9 mouse cellular contexts compared by ENCODE assay signal in genomic region chr11:70595638-70596037, GRCm38 (mm10). TPM values are rescaled to one million over a fixed set of nuclear protein-coding genes. Genes with fewer than 3 reads are reported as not detected.
DNase-seq lines count a peak whose midpoint lies in the region; ATAC-seq and TF ChIP-seq lines count a peak whose summit lies in the region.
"Had no signal": no experiment of that assay in that cellular context is flagged by ENCODE, and none has a peak within 500 bp of the region (broad histone marks: within the 10 kb centered on the region; RNA-seq: fewer than 3 reads in every experiment).

No protein-coding gene starts in this region.

- H3K9ac ChIP-seq in heart, adult 2 months (ENCODE audit: low read depth, low read length) = no peak overlapping the region
- H3K9ac ChIP-seq in midbrain, embryonic 12.5 days (replicated peaks) = no peak overlapping the region
- no peak overlapping the region for H3K9ac ChIP-seq in midbrain, embryonic 11.5 days (ENCODE audit: low read length)
- H3K9ac ChIP-seq: liver, embryonic 15.5 days had no signal

- no peaks in the 10 kb centered on the region for H3K9me3 ChIP-seq in heart, embryonic 10.5 days
- H3K9me3 ChIP-seq in midbrain, embryonic 12.5 days = no peaks in the 10 kb centered on the region
- H3K9me3 ChIP-seq in midbrain, embryonic 11.5 days (ENCODE audit: control insufficient read depth, low read length) = no peaks in the 10 kb centered on the region
- H3K9me3 ChIP-seq: liver, embryonic 15.5 days had no signal

- no peak for TF ChIP-seq POLR2A in heart, adult 2 months (IDR thresholded peaks at IDR 0.05; ENCODE audit: insufficient read depth, low read depth, low read length)

- H3K4me2 ChIP-seq in midbrain, embryonic 12.5 days (replicated peaks) = no peak overlapping the region
- H3K4me2 ChIP-seq in midbrain, embryonic 11.5 days = no peak overlapping the region
- H3K4me2 ChIP-seq: liver, embryonic 15.5 days had no signal

- DNase-seq in heart, adult 2 months = no peak
- no peak for DNase-seq in heart, embryonic 10.5 days (ENCODE audit: low spot score)
- no peak for DNase-seq in midbrain, embryonic 11.5 days (ENCODE audit: low spot score, missing footprints)
- peak; percentile 62 for DNase-seq in induced T-regulatory cell, adult 2 months (ENCODE audit: low read depth)
- peak; percentile 31 for DNase-seq in splenic B cell, adult 2 months (ENCODE audit: low read depth, low spot score)
- no peak for DNase-seq in spleen, postnatal 36 days (ENCODE audit: low spot score in 2 of 2)
- DNase-seq in gastrocnemius, adult 18-20 months (ENCODE audit: low spot score) = no peak

- ATAC-seq in midbrain, embryonic 12.5 days (ENCODE audit: low FRiP score, low read depth) = no peak
- ATAC-seq in midbrain, embryonic 11.5 days (ENCODE audit: low FRiP score) = no peak

- H3K27ac ChIP-seq in heart, adult 2 months = peak overlapping the region; percentile 78
- no peak overlapping the region for H3K27ac ChIP-seq in heart, embryonic 10.5 days
- peak overlapping the region; percentile 58 for H3K27ac ChIP-seq in midbrain, embryonic 12.5 days (replicated peaks)
- no peak overlapping the region for H3K27ac ChIP-seq in midbrain, embryonic 11.5 days (ENCODE audit: low read depth, low read length)
- H3K27ac ChIP-seq: liver, embryonic 15.5 days had no signal

- no peak for TF ChIP-seq EP300 in heart, adult 2 months (IDR thresholded peaks at IDR 0.05; ENCODE audit: insufficient read depth, low read depth, low read length)

- 11% methylated on average over 2 of the region's 2 CpGs for WGBS in heart, adult 2 months
- 66% methylated on average over 2 of the region's 2 CpGs for WGBS in heart, embryonic 10.5 days
- WGBS in midbrain, embryonic 12.5 days = 67% methylated on average over 2 of the region's 2 CpGs
- 79% methylated on average over 2 of the region's 2 CpGs for WGBS in midbrain, embryonic 11.5 days

- no peak for TF ChIP-seq CTCF in heart, adult 2 months (IDR thresholded peaks at IDR 0.05)

- H3K79me2 ChIP-seq in heart, adult 2 months (replicated peaks; ENCODE audit: control insufficient read depth, insufficient read depth, low read length) = no peaks in the 10 kb centered on the region

- no peaks in the 10 kb centered on the region for H3K27me3 ChIP-seq in heart, adult 2 months (ENCODE audit: control insufficient read depth, insufficient read depth, low read length)
- no peaks in the 10 kb centered on the region for H3K27me3 ChIP-seq in heart, embryonic 10.5 days (ENCODE audit: insufficient read depth, poor library complexity, severe bottlenecking)
- H3K27me3 ChIP-seq in midbrain, embryonic 12.5 days = no peaks in the 10 kb centered on the region
- no peaks in the 10 kb centered on the region for H3K27me3 ChIP-seq in midbrain, embryonic 11.5 days (ENCODE audit: control insufficient read depth, insufficient read depth, low read length)
- no peaks in the 10 kb centered on the region for H3K27me3 ChIP-seq in splenic B cell, adult 2 months (ENCODE audit: control insufficient read depth, insufficient read depth, low read length, poor library complexity, severe bottlenecking)
- H3K27me3 ChIP-seq: liver, embryonic 15.5 days had no signal

- no peak overlapping the region for H3K4me3 ChIP-seq in heart, adult 2 months
- H3K4me3 ChIP-seq in heart, embryonic 10.5 days = no peak overlapping the region
- H3K4me3 ChIP-seq in midbrain, embryonic 12.5 days = no peak overlapping the region
- H3K4me3 ChIP-seq in midbrain, embryonic 11.5 days (ENCODE audit: low read depth, low read length) = no peak overlapping the region
- H3K4me3 ChIP-seq: liver, embryonic 15.5 days had no signal

- H3K36me3 ChIP-seq in heart, adult 2 months (ENCODE audit: control insufficient read depth, insufficient read depth, low read length) = no peaks in the 10 kb centered on the region; the same call in 1 of the 2 replicates
- H3K36me3 ChIP-seq in heart, embryonic 10.5 days = peaks cover 35% of the 10 kb centered on the region
- H3K36me3 ChIP-seq in midbrain, embryonic 12.5 days = peaks cover 26% of the 10 kb centered on the region
- H3K36me3 ChIP-seq in midbrain, embryonic 11.5 days (ENCODE audit: control insufficient read depth, insufficient read depth, low read length) = no peaks in the 10 kb centered on the region; the same call in 1 of the 2 replicates
- no peaks in the 10 kb centered on the region for H3K36me3 ChIP-seq in splenic B cell, adult 2 months (ENCODE audit: control insufficient read depth, insufficient read depth, low read length, poor library complexity, severe bottlenecking)

- intact Hi-C loops in heart, adult 2 months (cut with DNase I) = loop anchor here (2.0 kb wide), 1 partner anchor 31 kb away; no protein-coding TSS in a partner anchor

- H3K4me1 ChIP-seq in heart, adult 2 months (ENCODE audit: control insufficient read depth, insufficient read depth, low read length) = peaks cover 14% of the 10 kb centered on the region
- H3K4me1 ChIP-seq in heart, embryonic 10.5 days = peaks cover 25% of the 10 kb centered on the region; the same call in 1 of the 2 replicates
- H3K4me1 ChIP-seq in midbrain, embryonic 12.5 days = peaks cover 11% of the 10 kb centered on the region
- peaks cover 4% of the 10 kb centered on the region; the same call in 1 of the 2 replicates for H3K4me1 ChIP-seq in midbrain, embryonic 11.5 days (ENCODE audit: control insufficient read depth, insufficient read depth, low read length)

RNA-seq across cellular contexts. Expression of gene 4930544D05Rik, which starts 20.0 kb away (rescaled TPM):
- not detected for total RNA-seq in heart, adult 2 months (2021)
- polyA plus RNA-seq in heart, adult 2 months (2012; rRNA removed) = 0.31 TPM in 1 of 2 replicates, not detected in the other
- polyA plus RNA-seq in heart, embryonic 10.5 days (2016; fragmentation: Nextera tagmentation; extraction: Ambion mirVana) = not detected in 2 replicates
- polyA plus RNA-seq in midbrain, embryonic 12.5 days (2016; fragmentation: Nextera tagmentation; extraction: Ambion mirVana) = not detected in 2 replicates
- polyA plus RNA-seq in midbrain, embryonic 11.5 days (2014; fragmentation: Nextera tagmentation; extraction: Ambion mirVana) = not detected in 2 replicates
- total RNA-seq in gastrocnemius, adult 18-20 months (2021) = not detected
- polyA plus RNA-seq: liver, embryonic 15.5 days had no signal

RNA-seq across cellular contexts. Expression of gene Chrne, which starts 23.4 kb away (rescaled TPM):
- not detected for total RNA-seq in heart, adult 2 months (2021)
- not detected in 2 replicates for polyA plus RNA-seq in heart, adult 2 months (2012; rRNA removed)
- polyA plus RNA-seq in heart, embryonic 10.5 days (2016; fragmentation: Nextera tagmentation; extraction: Ambion mirVana) = not detected in 2 replicates
- 0.32 TPM in 1 of 2 replicates, not detected in the other for polyA plus RNA-seq in midbrain, embryonic 12.5 days (2016; fragmentation: Nextera tagmentation; extraction: Ambion mirVana)
- not detected in 2 replicates for polyA plus RNA-seq in midbrain, embryonic 11.5 days (2014; fragmentation: Nextera tagmentation; extraction: Ambion mirVana)
- 10 to 100 TPM; 14.7 to 20.6 TPM for total RNA-seq in gastrocnemius, adult 18-20 months (2021)
- polyA plus RNA-seq: liver, embryonic 15.5 days had no signal

RNA-seq across cellular contexts. Expression of gene Mink1, which starts 33.0 kb away (rescaled TPM):
- total RNA-seq in heart, adult 2 months (2021) = 10 to 100 TPM; 41.3 to 46.8 TPM
- 40.8 and 49.6 TPM in 2 replicates for polyA plus RNA-seq in heart, adult 2 months (2012; rRNA removed)
- 12.6 and 14.9 TPM in 2 replicates for polyA plus RNA-seq in heart, embryonic 10.5 days (2016; fragmentation: Nextera tagmentation; extraction: Ambion mirVana)
- polyA plus RNA-seq in midbrain, embryonic 12.5 days (2016; fragmentation: Nextera tagmentation; extraction: Ambion mirVana) = 14.7 and 16.8 TPM in 2 replicates
- 12.3 and 12.9 TPM in 2 replicates for polyA plus RNA-seq in midbrain, embryonic 11.5 days (2014; fragmentation: Nextera tagmentation; extraction: Ambion mirVana)
- total RNA-seq in gastrocnemius, adult 18-20 months (2021) = 10 to 100 TPM; 28.8 to 34.1 TPM

RNA-seq across cellular contexts. Expression of gene Gp1ba, which starts 43.3 kb away (rescaled TPM):
- total RNA-seq in heart, adult 2 months (2021) = under 1 TPM; 0.34 to 0.98 TPM
- 0.29 and 0.59 TPM in 2 replicates for polyA plus RNA-seq in heart, adult 2 months (2012; rRNA removed)
- polyA plus RNA-seq in heart, embryonic 10.5 days (2016; fragmentation: Nextera tagmentation; extraction: Ambion mirVana) = 1.6 and 1.9 TPM in 2 replicates
- 0.35 and 0.37 TPM in 2 replicates for polyA plus RNA-seq in midbrain, embryonic 12.5 days (2016; fragmentation: Nextera tagmentation; extraction: Ambion mirVana)
- polyA plus RNA-seq in midbrain, embryonic 11.5 days (2014; fragmentation: Nextera tagmentation; extraction: Ambion mirVana) = 0.61 and 0.81 TPM in 2 replicates
- total RNA-seq in gastrocnemius, adult 18-20 months (2021) = under 1 TPM in 1 of 2 experiments, not detected in 1; 0.09 TPM

RNA-seq across cellular contexts. Expression of gene Rnf167, which starts 51.4 kb away (rescaled TPM):
- total RNA-seq in heart, adult 2 months (2021) = 10 to 100 TPM; 50.8 to 58.7 TPM
- polyA plus RNA-seq in heart, adult 2 months (2012; rRNA removed) = 65.0 and 80.9 TPM in 2 replicates
- 68.3 and 74.4 TPM in 2 replicates for polyA plus RNA-seq in heart, embryonic 10.5 days (2016; fragmentation: Nextera tagmentation; extraction: Ambion mirVana)
- 96.6 and 101 TPM in 2 replicates for polyA plus RNA-seq in midbrain, embryonic 12.5 days (2016; fragmentation: Nextera tagmentation; extraction: Ambion mirVana)
- polyA plus RNA-seq in midbrain, embryonic 11.5 days (2014; fragmentation: Nextera tagmentation; extraction: Ambion mirVana) = 87.0 and 87.9 TPM in 2 replicates
- 10 to 100 TPM; 35.3 to 37.2 TPM for total RNA-seq in gastrocnemius, adult 18-20 months (2021)

Comparison
In these comparisons a context has a peak if more than half of its experiments do, and no peak if none do; other contexts are left out.
1. H3K27ac ChIP-seq: peak in heart, adult 2 months (single experiment) and midbrain, embryonic 12.5 days (single experiment); none in heart, embryonic 10.5 days (single experiment) and midbrain, embryonic 11.5 days (single experiment).
2. DNase-seq: peak in induced T-regulatory cell, adult 2 months (single experiment) and splenic B cell, adult 2 months (single experiment); none in heart, adult 2 months (0 of 2), heart, embryonic 10.5 days (single experiment), midbrain, embryonic 11.5 days (single experiment), spleen, postnatal 36 days (0 of 2) and gastrocnemius, adult 18-20 months (single experiment).